Mouse (Mus musculus) limb, embryonic 14.5 days (tissue): ENCODE results near the gene Eif2b5. TPM values are rescaled to one million over a fixed set of nuclear protein-coding genes. Genes with fewer than 3 reads are reported as not detected.
A peak's percentile ranks its signal among the peaks of the same experiment; 100 is the strongest.
"Not testable (repeated sequence)": the region's sequence is repeated elsewhere in the genome, so short reads cannot be mapped to it uniquely, and the experiment has no call there.

Experiments used
- ATAC-seq: fragments of 200-750 bp; cut with Nextera tagmentation; 2 replicates; pipeline ENCODE4 v1.8.0; 2017; ENCODE audit warnings: low read depth, moderate number of reproducible peaks, moderate TSS enrichment; ENCODE audit not compliant: low FRiP score
- DNase-seq: peaks from one replicate; pipeline ENCODE4 v3.0.0-alpha.2; 2015; ENCODE audit warnings: low spot score
- H3K27ac ChIP-seq: fragments of 300-500 bp; sonication (generic); replicated peaks from 2 replicates; pipeline ENCODE4 v1.5.1; 2014; ENCODE audit warnings: low read depth, mild to moderate bottlenecking, low read length, moderate library complexity, mixed read lengths
- H3K27me3 ChIP-seq: fragments of 300-500 bp; sonication (generic); 2 replicates; pipeline ENCODE4 v1.6.1; 2014; ENCODE audit warnings: low read length, mixed read lengths; ENCODE audit not compliant: control insufficient read depth, insufficient read depth
- H3K36me3 ChIP-seq: fragments of 300-500 bp; sonication (generic); 2 replicates; pipeline ENCODE4 v1.6.1; 2014; ENCODE audit warnings: mild to moderate bottlenecking, low read length, moderate library complexity, mixed read lengths; ENCODE audit not compliant: control insufficient read depth, insufficient read depth
- H3K4me1 ChIP-seq: fragments of 300-500 bp; sonication (generic); 2 replicates; pipeline ENCODE4 v1.6.1; 2014; ENCODE audit warnings: antibody characterized with exemption, low read length, mixed read lengths; ENCODE audit not compliant: control insufficient read depth, insufficient read depth
- H3K4me2 ChIP-seq: fragments of 300-500 bp; sonication (generic); replicated peaks from 2 replicates; pipeline ENCODE4 v1.6.1; 2014; ENCODE audit warnings: low read depth, mild to moderate bottlenecking, low read length, moderate library complexity; ENCODE audit not compliant: severe bottlenecking
- H3K4me3 ChIP-seq: fragments of 300-500 bp; sonication (generic); replicated peaks from 2 replicates; pipeline ENCODE4 v1.5.1; 2014; ENCODE audit warnings: low read length
- H3K9ac ChIP-seq: fragments of 300-500 bp; sonication (generic); 2 replicates; pipeline ENCODE4 v1.6.1; 2014; ENCODE audit warnings: mild to moderate bottlenecking, low read depth, low read length, moderate library complexity; ENCODE audit not compliant: severe bottlenecking
- H3K9me3 ChIP-seq: fragments of 300-500 bp; sonication (generic); 2 replicates; pipeline ENCODE4 v1.6.1; 2016; ENCODE audit warnings: low read length; ENCODE audit not compliant: control insufficient read depth
- POLR2A ChIP-seq: fragments of 200-500 bp; IDR thresholded peaks from 2 replicates; pipeline ENCODE4 v1.8.0; 2012; ENCODE audit warnings: inconsistent platforms, mild to moderate bottlenecking, moderate library complexity, borderline replicate concordance; ENCODE audit not compliant: insufficient read depth, insufficient read length; ENCODE audit errors: extremely low read depth
- WGBS: fragments of 180-500 bp; shearing (Covaris S2); extraction: QIAGEN DNeasy Blood & Tissue Kit; methylation state at CpG from one replicate; pipeline ENCODE4 v1.1.7; 2014; 5-methylcytosine and 5-hydroxymethylcytosine counted together
- polyA plus RNA-seq, 2 experiments: library from polyadenylated mRNA; depleted of rRNA in 1 of 2; stranded (reverse) in 1 of 2; unstranded in 1 of 2; fragments of >200 nt; fragmentation: Nextera tagmentation in 1 of 2; extraction: Ambion mirVana in 1 of 2; gene quantifications; 2 replicates each; pipeline versions ENCODE4 v1.2.1 to v1.2.3; 2012 to 2014

Eif2b5 gene
- polyA plus RNA-seq (2012; rRNA removed) (44.8 and 45.1 TPM in 2 replicates), polyA plus RNA-seq (2014; fragmentation: Nextera tagmentation; extraction: Ambion mirVana) (90.6 and 95.2 TPM in 2 replicates)

DNA sequence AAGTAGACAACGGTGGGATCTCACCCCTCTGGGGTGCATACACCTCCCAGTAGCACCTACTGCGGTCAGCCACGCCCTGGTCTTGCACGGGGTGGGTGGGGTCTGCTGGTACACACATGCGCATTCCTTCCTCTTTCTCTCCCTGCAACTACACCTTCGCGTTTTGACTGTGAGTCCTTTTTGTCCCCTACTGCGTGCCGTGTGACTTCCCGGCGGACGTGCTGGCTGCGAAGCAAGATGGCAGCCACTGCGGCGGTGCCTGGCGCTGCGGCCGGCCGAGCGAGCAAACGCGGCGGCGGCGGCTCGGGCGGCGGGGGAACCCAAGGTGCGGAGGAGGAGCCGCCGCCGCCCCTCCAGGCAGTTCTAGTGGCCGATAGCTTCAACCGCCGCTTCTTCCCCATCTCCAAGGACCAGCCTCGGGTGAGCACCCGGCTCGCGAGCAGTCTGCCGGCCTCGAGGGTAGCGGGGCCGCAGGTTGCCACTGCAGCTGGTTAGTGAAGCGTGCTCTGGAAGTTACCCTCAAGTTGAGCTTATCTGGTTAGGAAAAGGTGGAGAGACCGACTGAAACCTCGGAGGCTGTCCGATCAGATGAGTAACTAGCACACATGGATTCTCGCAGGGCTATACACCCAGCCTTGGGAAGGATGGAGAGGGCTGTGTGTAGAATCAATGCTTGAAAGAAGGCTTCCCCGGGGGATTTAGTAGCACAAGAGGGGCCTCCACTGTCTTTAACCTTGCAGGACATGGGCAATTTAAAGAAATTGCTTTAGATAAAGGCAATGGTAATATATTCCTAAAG is at the start of gene Eif2b5:
Gene Eif2b5, plus strand, starts transcription at position 141 of the 799 bp plus-strand sequence.
- Histone ChIP-seq H3K4me3 (peak within 1 kb of the TSS; percentile 76), H3K4me2 (peak within 1 kb of the TSS; percentile 60), H3K9me3 (no peaks in the 10 kb centered on the region), H3K36me3 (peaks cover 28% of the 10 kb centered on the region), H3K27me3 (no peaks in the 10 kb centered on the region), H3K4me1 (peaks cover 6% of the 10 kb centered on the region; the same call in 1 of the 2 replicates), H3K27ac (peak within 1 kb of the TSS; percentile 44; the same call in 1 of the 2 replicates), H3K9ac (peak within 1 kb of the TSS; percentile 86)
- WGBS = under 1% methylated on average over 49 of the region's 49 CpGs
- DNase-seq (peak; percentile 91), ATAC-seq (peak; percentile 94)
- peak; percentile 72; the same call in 1 of the 2 replicates for TF ChIP-seq POLR2A

- Histone ChIP-seq H3K4me2 (no peak overlapping the region), H3K27ac (no peak overlapping the region), H3K9me3 (no peaks in the 10 kb centered on the region), H3K4me3 (no peak overlapping the region), H3K27me3 (no peaks in the 10 kb centered on the region), H3K9ac (no peak overlapping the region), H3K36me3 (no peaks in the 10 kb centered on the region), H3K4me1 (no peaks in the 10 kb centered on the region)
- no peak for ATAC-seq
- TF ChIP-seq POLR2A = no peak
- WGBS = 57% methylated on average over 6 of the region's 6 CpGs
- DNase-seq = no peak
Observed at GRCm38 (mm10) chr16:20451774-20452173, 46.8 kb upstream of the Eif2b5 start.

DNA sequence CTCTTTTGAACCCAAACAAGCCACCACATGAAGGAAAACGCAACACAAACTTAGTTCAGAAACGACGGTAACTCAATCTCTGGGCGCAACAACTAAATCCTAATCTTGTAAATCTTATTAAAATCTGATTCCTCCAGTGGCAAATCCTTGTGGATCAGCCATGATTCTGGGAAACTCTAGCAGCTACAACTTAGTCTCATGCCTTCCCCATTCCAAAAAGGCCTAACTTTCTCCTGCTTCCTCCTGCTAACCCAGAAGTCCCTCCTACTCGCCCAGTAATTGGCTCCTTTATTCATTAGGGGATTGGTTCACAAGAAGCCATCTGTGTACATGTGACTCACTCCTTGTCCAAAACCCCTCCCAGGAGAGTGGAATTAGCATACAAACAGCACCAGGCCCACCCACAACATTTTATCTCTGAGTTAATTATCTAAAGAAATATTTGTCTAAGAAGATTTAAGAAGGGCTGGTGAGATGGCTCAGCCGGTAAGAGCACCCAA is 44.4 kb upstream of the Eif2b5 start:
- ATAC-seq = no peak
- no peak for DNase-seq
- H3K4me1 ChIP-seq = no peaks in the 10 kb centered on the region
- no peaks in the 10 kb centered on the region for H3K36me3 ChIP-seq
- H3K9me3 ChIP-seq = no peaks in the 10 kb centered on the region
- no peak overlapping the region for H3K9ac ChIP-seq
- no peak overlapping the region for H3K27ac ChIP-seq
- no peak overlapping the region for H3K4me3 ChIP-seq
- WGBS = 91% methylated on average over 6 of the region's 6 CpGs
- no peak overlapping the region for H3K4me2 ChIP-seq
- H3K27me3 ChIP-seq = no peaks in the 10 kb centered on the region
- no peak for TF ChIP-seq POLR2A

DNA sequence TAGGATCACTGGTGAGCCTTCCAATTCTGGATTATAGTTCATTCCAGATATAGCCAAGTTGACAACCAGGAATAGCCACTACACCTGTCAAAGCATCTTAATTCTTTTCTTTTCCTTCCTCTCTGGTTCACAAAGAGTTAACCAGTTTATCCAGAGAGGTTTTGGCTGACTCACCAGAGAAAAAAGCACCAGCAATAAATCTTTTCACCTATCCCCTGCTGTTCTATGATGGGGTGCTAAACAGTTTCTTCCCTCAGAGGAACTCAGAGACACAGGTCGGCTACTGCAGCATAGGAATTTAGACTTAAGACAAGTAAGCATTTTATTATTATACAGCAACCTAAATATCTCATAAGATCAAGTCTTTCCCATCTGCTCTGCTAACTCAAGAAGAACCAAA is 42.5 kb upstream of the Eif2b5 start:
- ATAC-seq (no peak), DNase-seq (no peak)
- no peak overlapping the region for H3K9ac ChIP-seq
- H3K4me2 ChIP-seq = no peak overlapping the region
- no peak overlapping the region for H3K4me3 ChIP-seq
- H3K36me3 ChIP-seq = no peaks in the 10 kb centered on the region
- no peaks in the 10 kb centered on the region for H3K4me1 ChIP-seq
- H3K27me3 ChIP-seq = no peaks in the 10 kb centered on the region
- TF ChIP-seq POLR2A = no peak
- no peaks in the 10 kb centered on the region for H3K9me3 ChIP-seq
- H3K27ac ChIP-seq = no peak overlapping the region
- 2% methylated on average over 1 of the region's 1 CpGs for WGBS

DNA sequence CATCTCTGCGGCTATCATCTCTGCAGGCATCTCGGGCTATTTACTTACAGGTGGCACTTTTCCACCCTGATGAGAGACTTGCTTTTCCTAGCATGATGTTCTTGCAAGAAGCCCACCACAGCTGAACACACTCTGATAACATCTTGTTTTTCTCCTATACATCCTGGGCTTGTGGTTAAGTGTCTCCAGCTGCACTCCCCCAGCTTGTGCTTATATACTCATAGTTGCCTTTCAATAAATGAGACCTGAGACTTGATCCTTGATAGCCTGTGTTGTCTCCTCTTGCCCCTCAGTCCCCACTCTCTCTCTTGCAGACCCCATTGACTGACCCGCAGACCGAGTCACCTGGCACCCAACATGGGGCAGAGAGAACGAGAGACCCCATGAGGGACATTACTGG is 39.9 kb upstream of the Eif2b5 start:
- not testable (repeated sequence) for H3K4me2 ChIP-seq, H3K9me3 ChIP-seq, H3K36me3 ChIP-seq, H3K27ac ChIP-seq, H3K27me3 ChIP-seq, DNase-seq, ATAC-seq, H3K9ac ChIP-seq, H3K4me3 ChIP-seq, H3K4me1 ChIP-seq
- 96% methylated on average over 5 of the region's 5 CpGs for WGBS
